Mouse (Mus musculus) lung, embryonic 16.5 days (tissue): ENCODE results near the gene Olfr1440. TPM values are rescaled to one million over a fixed set of nuclear protein-coding genes. Genes with fewer than 3 reads are reported as not detected.

Experiments
- ATAC-seq: fragments of 200-750 bp; cut with Nextera tagmentation; 2 replicates; pipeline ENCODE4 v1.8.0; 2017; ENCODE audit warnings: low read depth, mild to moderate bottlenecking, moderate library complexity
- H3K27ac ChIP-seq: fragments of 300-500 bp; sonication (generic); 2 replicates; pipeline ENCODE4 v1.5.1; 2014; ENCODE audit warnings: mild to moderate bottlenecking, control low read depth, low read length
- H3K27me3 ChIP-seq: fragments of 300-500 bp; sonication (generic); 2 replicates; pipeline ENCODE4 v1.6.1; 2014; ENCODE audit warnings: low read depth, low read length, mixed read lengths; ENCODE audit not compliant: control insufficient read depth, insufficient read depth
- H3K36me3 ChIP-seq: fragments of 300-500 bp; sonication (generic); 2 replicates; pipeline ENCODE4 v1.6.1; 2014; ENCODE audit warnings: low read length; ENCODE audit not compliant: control insufficient read depth, insufficient read depth
- H3K4me1 ChIP-seq: fragments of 300-500 bp; sonication (generic); replicated peaks from 2 replicates; pipeline ENCODE4 v1.6.1; 2014; ENCODE audit warnings: low read length, mixed read lengths; ENCODE audit not compliant: control insufficient read depth, insufficient read depth
- H3K4me2 ChIP-seq: fragments of 300-500 bp; sonication (generic); 2 replicates; pipeline ENCODE4 v1.6.1; 2014; ENCODE audit warnings: low read depth, low read length, control low read depth
- H3K4me3 ChIP-seq: fragments of 300-500 bp; sonication (generic); 2 replicates; pipeline ENCODE4 v1.5.1; 2014; ENCODE audit warnings: mild to moderate bottlenecking, low read length, control low read depth
- H3K9ac ChIP-seq: fragments of 300-500 bp; sonication (generic); 2 replicates; pipeline ENCODE4 v1.6.1; 2014; ENCODE audit warnings: low read length, control low read depth
- H3K9me3 ChIP-seq: fragments of 300-500 bp; sonication (generic); 2 replicates; pipeline ENCODE4 v1.6.1; 2016; ENCODE audit warnings: low read length; ENCODE audit not compliant: control insufficient read depth
- WGBS: fragments of 180-500 bp; shearing (Covaris S2); extraction: QIAGEN DNeasy Blood & Tissue Kit; methylation state at CpG from one replicate; pipeline ENCODE4 v1.1.7; 2014; 5-methylcytosine and 5-hydroxymethylcytosine counted together
- polyA plus RNA-seq: library from polyadenylated mRNA; unstranded; fragments of >200 nt; fragmentation: Nextera tagmentation; extraction: Ambion mirVana; gene quantifications from 2 replicates; pipeline ENCODE4 v1.2.1, GENCODE M21; 2015

The Olfr1440 gene
- not detected in 2 replicates for polyA plus RNA-seq

- H3K4me1 ChIP-seq, result no peaks in the 10 kb centered on the region
- no peaks in the 10 kb centered on the region for H3K36me3 ChIP-seq
- 84% methylated on average over 2 of the region's 2 CpGs for WGBS
- H3K4me2 ChIP-seq, result no peak within 1 kb of the TSS
- H3K27me3 ChIP-seq, result no peaks in the 10 kb centered on the region
- H3K9ac ChIP-seq, result no peak within 1 kb of the TSS
- no peak within 1 kb of the TSS for H3K27ac ChIP-seq
- no peaks in the 10 kb centered on the region for H3K9me3 ChIP-seq
- H3K4me3 ChIP-seq, result no peak within 1 kb of the TSS
- ATAC-seq, result no peak
These were observed at the start of gene Olfr1440 for GRCm38 (mm10) chr19:12386979-12387378. TSS of gene Olfr1440 (plus strand) at chr19:12387279.

DNA sequence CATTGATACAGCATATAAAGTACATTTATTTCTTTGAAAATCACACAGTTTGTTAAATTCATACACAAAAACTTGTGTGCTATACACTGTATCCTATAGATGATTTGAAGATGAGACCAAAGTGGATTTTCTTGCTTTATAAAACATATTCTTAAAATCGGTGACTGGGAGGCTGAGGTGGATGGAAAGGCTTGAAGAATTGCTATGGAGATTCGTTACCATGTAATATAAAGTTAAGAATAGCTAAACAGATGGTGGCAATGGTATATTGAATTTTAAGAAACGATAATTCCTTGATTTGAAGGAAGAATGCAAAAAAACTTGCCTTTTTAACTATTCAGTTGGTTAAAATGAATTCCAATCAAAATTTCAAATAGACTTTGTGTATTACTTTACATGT, 14.1 kb upstream of the Olfr1440 start:
- H3K4me3 ChIP-seq, result no peak overlapping the region
- H3K9me3 ChIP-seq, result no peaks in the 10 kb centered on the region
- no peak overlapping the region for H3K4me2 ChIP-seq
- H3K9ac ChIP-seq, result no peak overlapping the region
- 70% methylated on average over 3 of the region's 3 CpGs for WGBS
- no peaks in the 10 kb centered on the region for H3K27me3 ChIP-seq
- no peaks in the 10 kb centered on the region for H3K36me3 ChIP-seq
- H3K27ac ChIP-seq, result no peak overlapping the region
- no peaks in the 10 kb centered on the region for H3K4me1 ChIP-seq
- ATAC-seq, result no peak

- no peak for ATAC-seq
- WGBS, result 52% methylated on average over 2 of the region's 2 CpGs
- no peak overlapping the region for H3K9ac ChIP-seq
These were observed 12.5 kb upstream of the Olfr1440 start for GRCm38 (mm10) chr19:12374465-12375025.

GRCm38 (mm10) chr19:12413737-12414136, 26.7 kb downstream of the Olfr1440 start:
- no peaks in the 10 kb centered on the region for H3K27me3 ChIP-seq
- no peaks in the 10 kb centered on the region for H3K4me1 ChIP-seq
- no peaks in the 10 kb centered on the region for H3K9me3 ChIP-seq
- no peak overlapping the region for H3K4me3 ChIP-seq
- H3K36me3 ChIP-seq, result no peaks in the 10 kb centered on the region
- ATAC-seq, result no peak
- H3K27ac ChIP-seq, result no peak overlapping the region
- no peak overlapping the region for H3K9ac ChIP-seq
- H3K4me2 ChIP-seq, result no peak overlapping the region

More at GRCm38 (mm10) chr19:12374465-12375025, 12.5 kb upstream of the Olfr1440 start:
- Histone ChIP-seq H3K9me3 (no peaks in the 10 kb centered on the region), H3K4me3 (no peak overlapping the region), H3K27ac (no peak overlapping the region), H3K4me2 (no peak overlapping the region), H3K27me3 (no peaks in the 10 kb centered on the region), H3K4me1 (no peaks in the 10 kb centered on the region), H3K36me3 (no peaks in the 10 kb centered on the region)

DNA sequence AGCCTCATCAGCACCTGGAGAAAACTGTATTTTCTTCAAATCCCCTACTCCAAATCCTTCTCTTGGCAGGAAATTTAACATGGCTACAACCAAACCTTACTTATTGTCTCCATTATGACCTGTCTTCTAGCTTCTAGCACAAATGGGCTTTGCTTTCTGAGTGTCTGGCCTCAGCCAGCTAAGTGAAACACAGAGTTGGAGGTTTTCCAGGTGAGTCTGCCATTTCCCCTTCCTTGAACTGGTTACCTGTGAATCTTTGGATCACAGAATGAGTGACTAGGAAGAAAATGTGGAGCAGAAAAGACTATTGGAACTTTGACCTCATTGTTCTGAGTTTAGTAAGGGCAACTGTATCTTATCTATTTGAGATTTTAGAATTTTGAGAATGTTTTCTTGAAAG, 30.3 kb downstream of the Olfr1440 start, which contains the start of gene Olfr1441:
Gene Olfr1441, plus strand, starts transcription at position 73 of the 400 bp plus-strand sequence.
- no peaks in the 10 kb centered on the region for H3K4me1 ChIP-seq
- H3K9me3 ChIP-seq, result no peaks in the 10 kb centered on the region
- no peaks in the 10 kb centered on the region for H3K27me3 ChIP-seq
- H3K9ac ChIP-seq, result no peak within 1 kb of the TSS
- H3K4me2 ChIP-seq, result no peak within 1 kb of the TSS
- no peak within 1 kb of the TSS for H3K27ac ChIP-seq
- no peak within 1 kb of the TSS for H3K4me3 ChIP-seq
- no peak for ATAC-seq
- no peaks in the 10 kb centered on the region for H3K36me3 ChIP-seq

DNA sequence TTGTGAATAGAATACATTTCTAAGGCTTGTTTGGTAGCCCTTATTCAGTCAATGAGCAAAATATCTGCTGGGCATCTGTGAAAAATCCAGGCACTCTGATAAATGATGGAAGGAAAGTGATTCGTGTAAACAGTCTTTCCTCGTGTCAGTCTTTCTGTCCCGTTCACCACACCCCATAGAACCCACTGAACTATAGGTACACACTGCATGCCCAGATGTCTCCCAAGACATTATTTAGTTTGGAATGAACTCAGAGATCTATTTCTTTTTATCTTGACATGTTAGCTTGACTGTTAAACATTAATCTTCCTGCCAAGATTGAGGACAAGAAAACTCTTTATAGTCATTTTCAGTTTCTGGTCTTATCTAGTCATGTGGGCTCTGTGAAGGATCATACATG, 31.2 kb downstream of the Olfr1440 start:
- Histone ChIP-seq H3K9me3 (no peaks in the 10 kb centered on the region), H3K4me1 (no peaks in the 10 kb centered on the region), H3K4me3 (no peak overlapping the region), H3K9ac (no peak overlapping the region), H3K27ac (no peak overlapping the region), H3K36me3 (no peaks in the 10 kb centered on the region), H3K4me2 (no peak overlapping the region), H3K27me3 (no peaks in the 10 kb centered on the region)
- ATAC-seq, result no peak
- WGBS, result 18% methylated on average over 3 of the region's 3 CpGs

DNA sequence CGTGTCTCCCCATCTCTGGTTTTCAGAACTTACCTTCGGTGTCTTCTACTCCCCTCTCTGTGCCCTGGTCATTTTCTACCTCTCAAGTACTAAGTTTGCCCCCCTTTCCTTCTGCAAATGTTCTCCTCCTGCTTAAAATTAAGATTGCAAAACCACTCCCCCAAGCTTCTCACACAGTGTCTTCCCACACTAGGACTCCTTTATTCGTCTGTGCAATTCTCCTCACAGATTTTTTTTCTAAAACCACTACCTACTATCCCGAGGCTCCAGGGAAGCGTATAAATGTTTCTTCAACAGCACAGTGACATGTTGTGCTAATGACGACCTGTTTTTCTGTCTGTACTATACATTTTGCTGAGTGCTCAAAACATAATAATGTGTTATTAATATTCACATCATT, 33.5 kb downstream of the Olfr1440 start:
- no peak for ATAC-seq

GRCm38 (mm10) chr19:12421680-12422079, 34.6 kb downstream of the Olfr1440 start:
- no peak overlapping the region for H3K27ac ChIP-seq
- no peak overlapping the region for H3K4me2 ChIP-seq
- H3K4me1 ChIP-seq, result no peaks in the 10 kb centered on the region
- H3K4me3 ChIP-seq, result no peak overlapping the region
- 81% methylated on average over 1 of the region's 1 CpGs for WGBS
- ATAC-seq, result no peak
- H3K9me3 ChIP-seq, result no peaks in the 10 kb centered on the region
- H3K36me3 ChIP-seq, result no peaks in the 10 kb centered on the region
- no peaks in the 10 kb centered on the region for H3K27me3 ChIP-seq
- no peak overlapping the region for H3K9ac ChIP-seq

More for the DNA sequence above, 33.5 kb downstream of the Olfr1440 start:
- Histone ChIP-seq H3K9ac (no peak overlapping the region), H3K9me3 (no peaks in the 10 kb centered on the region), H3K4me2 (no peak overlapping the region), H3K27me3 (no peaks in the 10 kb centered on the region), H3K4me3 (no peak overlapping the region), H3K36me3 (no peaks in the 10 kb centered on the region), H3K27ac (no peak overlapping the region), H3K4me1 (no peaks in the 10 kb centered on the region)
- 60% methylated on average over 6 of the region's 6 CpGs for WGBS

DNA sequence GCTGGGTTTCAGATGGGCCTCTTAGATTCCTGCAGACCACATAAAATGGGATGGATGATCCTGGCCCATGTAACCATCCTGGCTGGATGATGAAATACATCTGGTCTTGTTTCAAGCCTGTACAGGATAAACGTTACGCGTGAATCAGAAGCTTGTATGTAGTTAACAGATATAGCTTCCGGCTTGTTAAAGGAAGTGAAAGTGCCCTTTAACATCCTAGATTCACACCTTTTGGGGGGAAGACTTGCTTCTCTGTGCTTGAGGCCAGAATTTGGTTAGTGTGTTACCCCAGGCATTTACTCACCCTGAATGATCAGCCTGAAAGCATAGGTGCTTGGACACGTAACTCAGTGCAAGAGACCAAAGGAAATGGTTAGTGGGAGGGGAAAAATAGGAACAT, 40.0 kb downstream of the Olfr1440 start:
- Histone ChIP-seq H3K4me1 (no peaks in the 10 kb centered on the region), H3K27me3 (no peaks in the 10 kb centered on the region), H3K9me3 (no peaks in the 10 kb centered on the region), H3K9ac (no peak overlapping the region), H3K4me2 (no peak overlapping the region), H3K36me3 (no peaks in the 10 kb centered on the region), H3K27ac (no peak overlapping the region), H3K4me3 (no peak overlapping the region)
- no peak for ATAC-seq
- 79% methylated on average over 5 of the region's 5 CpGs for WGBS

- Histone ChIP-seq H3K4me3 (no peak within 1 kb of the TSS), H3K27ac (no peak within 1 kb of the TSS), H3K4me2 (no peak within 1 kb of the TSS), H3K4me1 (no peaks in the 10 kb centered on the region), H3K36me3 (no peaks in the 10 kb centered on the region), H3K9ac (no peak within 1 kb of the TSS), H3K27me3 (no peaks in the 10 kb centered on the region), H3K9me3 (no peaks in the 10 kb centered on the region)
- 85% methylated on average over 6 of the region's 6 CpGs for WGBS
- no peak for ATAC-seq
These were observed 40.5 kb downstream of the Olfr1440 start, which contains the start of gene Pfpl for GRCm38 (mm10) chr19:12427605-12428004. TSS of gene Pfpl (plus strand) at chr19:12427905.
